Mouse (Mus musculus): ENCODE data around the gene Slitrk5.

- TF ChIP-seq CTCF (IDR thresholded peaks at IDR 0.05; ENCODE audit: low read depth) (no peak), EP300 (optimal IDR thresholded peaks at IDR 0.05) (no peak)
Measured at GRCm38 (mm10) chr14:111683543-111683942, 8.6 kb downstream of the Slitrk5 start.
